Mouse (Mus musculus): ENCODE data around the gene Gata5.
A peak's percentile ranks its signal among the peaks of the same experiment; 100 is the strongest.

Gata5 gene

DNA sequence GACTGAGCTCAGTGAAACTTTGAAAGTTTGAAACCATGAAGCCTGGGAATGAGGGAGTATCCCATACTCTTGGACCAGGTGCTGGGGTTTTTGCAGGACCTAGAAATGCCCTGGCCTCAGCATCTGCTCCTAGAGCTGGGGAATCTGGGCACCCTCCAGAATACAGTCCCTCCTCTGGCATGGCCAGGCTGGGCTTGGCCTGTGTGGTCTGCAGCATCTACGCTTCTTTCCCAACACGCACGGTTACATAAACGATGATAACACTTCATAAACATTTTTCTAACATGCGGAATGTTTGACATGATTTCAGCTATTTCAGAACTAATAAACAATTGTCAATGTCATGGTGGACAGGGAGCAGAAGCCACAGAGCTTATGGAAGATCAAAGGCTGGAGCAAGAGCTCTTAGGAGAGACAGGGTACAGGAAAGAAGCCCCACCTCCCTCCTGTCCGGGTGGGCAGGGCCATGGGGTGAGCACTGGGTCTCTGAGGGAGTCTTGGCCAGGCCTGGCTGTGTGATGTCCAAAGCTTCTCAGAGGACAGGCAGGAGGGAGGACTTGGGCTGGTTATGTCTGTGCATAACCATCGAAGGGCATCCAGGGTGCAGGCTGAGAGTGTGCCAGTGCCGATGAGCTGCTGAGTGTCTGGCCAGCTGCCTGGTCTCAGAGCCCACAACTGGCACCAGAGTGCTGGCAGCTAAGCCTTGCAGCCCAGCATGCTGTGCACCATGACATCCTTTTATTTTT is 27.9 kb downstream of the Gata5 start:
- DNase-seq (ENCODE audit: low spot score) = no peak

DNA sequence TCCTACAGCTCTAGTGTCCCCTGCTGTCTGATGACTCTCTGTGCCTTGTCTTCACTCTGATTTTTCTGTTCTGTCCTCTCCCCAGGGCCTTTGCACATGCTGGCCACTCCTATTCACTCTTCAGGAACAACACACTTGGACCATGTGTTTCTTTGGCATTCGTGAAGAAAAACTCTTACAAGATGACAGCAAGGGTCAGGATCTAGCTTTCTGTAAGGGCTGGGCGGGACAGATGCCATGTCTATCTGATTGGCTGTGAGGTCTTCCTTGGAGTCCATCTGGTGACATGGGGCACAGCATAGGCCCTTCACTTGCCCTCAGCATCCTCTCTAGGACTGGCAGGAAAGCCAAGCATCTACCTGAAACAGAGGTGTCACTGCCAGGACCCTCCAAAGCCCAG is 28.5 kb downstream of the Gata5 start:
- no peak for DNase-seq (ENCODE audit: low spot score)

DNA sequence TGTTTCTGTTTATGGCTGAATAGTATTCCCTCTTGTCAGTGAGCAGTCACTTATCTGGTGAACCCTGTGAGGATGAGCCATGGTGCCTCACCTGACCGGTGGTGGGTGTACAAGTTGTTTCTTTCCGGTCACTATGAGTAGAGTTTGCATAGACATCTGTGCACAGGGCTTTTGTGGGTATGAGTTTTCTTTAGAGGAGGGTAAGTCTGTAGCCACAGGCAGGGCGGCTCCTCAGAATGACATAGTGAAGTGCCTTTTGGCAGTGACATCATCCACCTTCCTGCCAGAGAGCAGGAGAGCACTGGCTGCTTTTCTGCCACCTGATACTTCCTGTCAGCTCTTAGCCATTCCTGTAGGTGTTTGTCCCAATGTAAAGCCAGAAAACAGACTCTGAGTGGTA is 29.0 kb downstream of the Gata5 start:
- DNase-seq (ENCODE audit: low spot score) = no peak

DNA sequence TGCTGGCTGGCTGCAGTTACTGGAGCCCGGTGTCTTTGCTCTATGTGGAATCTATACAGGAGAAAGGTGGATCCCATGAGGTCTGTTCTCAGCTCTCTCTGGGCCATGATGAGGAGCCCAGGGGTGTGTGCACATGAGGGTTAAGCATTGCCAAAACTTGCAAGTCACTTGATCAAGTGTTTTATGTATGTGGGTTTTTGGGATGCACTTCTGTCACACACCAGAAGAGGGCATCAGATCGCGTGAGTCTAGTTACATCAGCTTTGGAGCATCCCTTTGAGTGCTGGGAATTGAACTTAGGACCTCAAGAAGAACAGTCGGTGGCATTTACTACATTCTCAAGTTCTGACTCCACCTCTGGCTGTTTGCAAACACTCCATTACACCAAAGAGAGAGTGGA is 29.9 kb downstream of the Gata5 start:
- no peak for DNase-seq (ENCODE audit: low spot score)

DNA sequence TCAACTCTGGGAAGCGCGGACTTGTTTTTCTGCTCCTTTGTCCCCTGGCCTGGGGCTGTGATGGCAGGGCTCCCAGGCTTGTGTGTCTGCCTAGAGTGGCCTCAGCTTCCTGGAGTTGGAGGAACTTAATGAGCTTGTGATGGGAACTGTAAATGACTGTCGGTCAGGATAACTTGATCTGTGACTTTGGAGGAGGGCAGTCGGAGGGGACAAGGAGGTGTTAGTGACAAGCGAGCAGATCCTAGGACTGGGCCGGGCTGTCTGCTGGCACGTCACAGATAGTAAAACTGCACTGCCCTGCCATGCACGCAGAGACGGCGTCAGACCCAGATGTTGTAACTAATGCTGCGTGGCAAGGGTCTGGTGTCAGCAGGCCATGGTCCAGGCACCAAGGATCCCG is 31.0 kb downstream of the Gata5 start:
- no peak for DNase-seq (ENCODE audit: low spot score)

DNA sequence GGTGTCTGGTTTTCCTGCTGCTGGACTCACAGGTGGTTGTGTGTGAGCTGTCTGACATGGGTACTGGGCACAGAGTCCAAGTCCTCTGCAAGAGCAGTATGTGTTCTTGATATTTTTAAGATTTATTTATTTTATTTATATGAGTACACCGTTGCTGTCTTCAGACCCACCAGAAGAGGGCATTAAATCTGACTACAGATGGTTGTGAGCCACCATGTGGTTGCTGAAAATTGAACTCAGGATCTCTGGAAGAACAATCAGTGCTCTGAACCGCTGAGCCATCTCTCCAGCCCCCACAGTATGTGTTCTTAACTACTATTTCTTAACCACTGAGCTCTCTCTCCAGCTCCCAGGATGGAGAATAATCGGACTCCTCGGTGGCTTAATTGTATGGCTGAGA is 32.3 kb downstream of the Gata5 start:
- no peak for DNase-seq (ENCODE audit: low spot score)

DNA sequence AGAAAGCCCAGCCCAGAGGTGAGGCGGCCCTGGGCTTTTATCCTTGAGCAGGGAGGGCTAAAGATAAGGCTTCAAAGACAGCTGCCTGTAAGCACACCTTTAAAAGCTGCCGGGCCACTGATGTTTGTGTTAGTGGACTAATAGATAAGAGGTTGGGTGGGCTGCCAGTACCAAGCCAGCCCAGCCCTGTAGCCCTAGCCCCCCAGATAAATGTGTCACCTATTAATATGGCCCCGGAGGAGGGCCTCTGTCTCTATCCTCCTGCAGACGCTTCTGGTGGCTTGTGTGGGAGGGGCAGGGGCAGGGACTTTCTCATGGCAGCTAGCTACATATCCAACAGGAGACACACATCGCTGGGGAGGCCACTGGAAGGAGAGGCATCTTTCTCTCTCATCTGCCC is 33.7 kb downstream of the Gata5 start:
- DNase-seq (ENCODE audit: low spot score) = no peak

DNA sequence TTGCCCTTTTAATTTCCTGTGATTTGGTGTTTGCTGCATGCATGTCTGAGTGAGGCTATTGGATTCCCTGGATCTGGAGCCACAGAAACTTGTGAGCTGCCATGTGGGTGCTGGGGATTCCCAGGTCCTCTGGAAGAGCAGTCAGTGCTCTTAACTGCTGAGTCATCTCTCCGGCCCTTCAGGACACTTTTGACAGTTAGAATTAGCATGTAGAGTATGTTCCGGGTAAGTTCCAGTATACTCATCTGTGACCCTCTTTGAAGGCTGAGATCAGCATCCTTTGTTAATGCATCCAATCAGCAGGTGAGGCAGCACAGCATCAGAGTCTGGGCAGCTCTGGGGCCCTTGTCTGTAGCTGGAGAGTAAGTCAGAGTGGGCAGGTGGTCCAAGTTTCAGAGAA is 34.2 kb downstream of the Gata5 start:
- DNase-seq (ENCODE audit: low spot score) = no peak

DNA sequence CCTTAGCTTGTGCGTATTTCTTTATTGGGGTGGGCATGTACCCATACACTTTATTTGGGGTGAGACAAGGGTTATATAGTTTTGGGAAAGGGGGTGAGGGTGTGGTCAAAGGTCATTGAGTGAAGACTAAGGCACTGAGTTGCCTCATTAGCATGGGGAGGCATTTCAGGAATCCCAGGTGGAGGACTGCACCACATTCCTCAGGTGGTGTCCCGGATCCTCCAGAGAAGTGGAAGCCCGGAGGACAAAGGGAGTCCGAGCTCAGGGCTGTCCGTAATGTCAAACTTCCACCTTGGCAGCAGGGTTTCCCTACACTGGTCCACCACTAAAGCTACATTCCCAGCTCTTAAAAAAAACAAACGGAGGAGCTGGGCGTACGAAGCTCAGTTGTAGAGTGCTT is 41.6 kb downstream of the Gata5 start:
- DNase-seq (ENCODE audit: low spot score) = no peak

DNA sequence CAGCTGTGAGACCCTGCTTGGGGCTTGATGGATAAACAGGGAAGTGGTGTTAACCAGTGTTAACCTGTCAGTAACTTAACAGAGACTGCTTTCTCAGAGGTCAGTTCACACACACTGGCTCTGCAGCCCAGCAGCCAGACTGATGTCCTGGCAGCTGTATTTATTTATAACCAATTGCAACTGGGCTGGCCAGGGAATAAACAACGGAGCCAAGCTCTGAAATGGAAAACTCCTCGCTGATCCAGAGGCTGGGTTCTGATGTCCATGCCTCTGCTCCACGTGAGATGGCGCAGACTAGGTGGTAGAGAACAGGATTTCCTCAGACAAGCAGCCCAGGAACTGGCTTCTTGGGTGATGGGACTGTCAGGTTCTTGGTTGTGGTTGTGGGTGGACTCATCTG is 42.5 kb downstream of the Gata5 start:
- no peak for DNase-seq (ENCODE audit: low spot score)

DNA sequence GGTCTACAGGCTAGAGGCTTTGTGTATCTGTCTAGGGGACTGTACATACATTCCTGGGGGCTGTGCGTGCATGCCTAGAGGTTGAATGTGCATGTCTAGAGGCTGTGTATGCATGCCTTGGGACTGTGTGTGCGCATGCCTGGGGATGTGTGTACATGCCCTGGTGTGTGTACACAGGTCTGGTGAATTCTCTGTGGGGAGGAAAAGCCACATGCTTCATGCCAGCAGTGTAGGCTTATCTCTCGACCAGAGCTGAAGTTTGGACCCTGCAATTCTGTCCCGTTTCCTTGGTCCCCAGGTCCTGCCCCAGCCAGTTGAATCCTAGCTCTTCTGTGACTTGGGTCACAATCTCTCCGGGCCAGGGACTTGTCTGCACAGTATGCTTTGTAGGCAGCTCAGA is 42.9 kb downstream of the Gata5 start:
- no peak for DNase-seq (ENCODE audit: low spot score)

DNA sequence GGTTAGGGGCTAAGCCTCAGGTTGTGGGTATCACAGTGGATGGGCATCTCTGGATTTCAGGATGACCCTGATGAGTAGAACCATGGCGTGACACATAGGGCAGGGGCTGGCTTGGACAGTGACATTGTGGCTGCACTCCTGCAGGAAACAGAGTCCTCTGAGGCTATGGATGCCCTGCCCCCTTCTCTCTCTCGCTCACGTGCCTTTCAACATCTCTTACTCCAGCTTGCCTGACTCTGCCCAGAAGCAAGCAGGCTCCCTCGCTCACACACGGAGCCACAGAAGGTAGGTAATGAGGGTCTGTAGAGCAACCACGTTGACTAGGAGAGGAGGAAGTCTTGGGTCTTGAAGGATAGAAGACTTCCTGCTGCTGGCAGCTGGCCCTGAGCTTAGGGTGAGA is 44.0 kb downstream of the Gata5 start:
- DNase-seq (ENCODE audit: low spot score) = no peak

DNA sequence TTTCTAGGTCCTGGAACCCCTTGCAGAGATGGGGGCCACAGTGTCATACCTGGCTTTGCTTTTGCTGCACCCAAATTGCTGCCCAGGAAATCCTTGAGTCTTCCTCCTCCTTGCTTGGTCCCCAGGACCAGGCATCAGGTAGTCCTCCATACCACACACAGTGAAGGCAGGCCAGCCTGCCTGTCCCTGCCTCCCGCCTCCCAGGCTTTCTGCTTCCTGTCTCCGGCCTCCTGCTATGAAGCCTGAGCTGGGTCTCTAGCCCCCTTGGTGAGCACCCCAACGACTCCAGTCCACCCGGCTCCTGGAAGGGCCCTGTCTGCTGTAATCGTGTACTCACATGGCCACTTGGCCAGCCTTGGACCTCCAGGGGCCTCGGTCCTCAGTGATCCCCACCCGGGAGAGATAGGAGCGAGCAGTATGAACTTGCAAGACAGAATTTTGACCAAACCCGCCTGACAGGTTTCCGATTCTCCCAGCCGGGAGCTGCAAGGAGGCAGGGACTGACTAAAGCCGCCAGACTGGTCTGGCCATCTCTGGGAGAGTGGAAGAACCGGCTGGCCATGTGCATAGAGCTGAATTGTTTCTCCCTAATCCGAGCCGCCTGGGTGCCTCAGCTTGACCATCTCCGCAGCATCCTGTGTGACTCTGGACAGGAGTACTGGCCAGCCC is 44.9 kb downstream of the Gata5 start, which contains the start of gene Rbbp8nl:
Rbbp8nl (minus strand) TSS at position 440 of the 669 bp plus-strand sequence.
- peak; percentile 38 for DNase-seq (ENCODE audit: low spot score)

DNA sequence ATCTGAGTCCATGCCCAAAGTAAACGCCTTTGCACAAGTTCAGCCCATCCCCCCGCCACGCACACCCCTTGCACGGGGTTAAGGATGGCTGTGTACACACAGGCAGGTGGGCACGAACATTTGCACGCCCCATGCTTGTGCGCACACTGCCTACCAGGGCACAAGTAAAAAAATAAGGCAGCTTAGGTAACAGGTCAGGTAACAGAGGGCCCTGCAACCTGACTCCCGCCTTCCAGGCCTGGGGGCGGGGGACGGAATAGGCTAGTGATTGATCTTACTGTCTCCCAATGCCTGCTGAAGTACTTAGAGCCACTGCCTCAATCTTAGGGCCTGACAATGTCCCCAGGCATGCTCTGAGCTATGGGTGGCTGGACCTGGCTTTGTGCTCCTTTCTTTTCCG is 45.5 kb downstream of the Gata5 start:
- DNase-seq (ENCODE audit: low spot score) = no peak

DNA sequence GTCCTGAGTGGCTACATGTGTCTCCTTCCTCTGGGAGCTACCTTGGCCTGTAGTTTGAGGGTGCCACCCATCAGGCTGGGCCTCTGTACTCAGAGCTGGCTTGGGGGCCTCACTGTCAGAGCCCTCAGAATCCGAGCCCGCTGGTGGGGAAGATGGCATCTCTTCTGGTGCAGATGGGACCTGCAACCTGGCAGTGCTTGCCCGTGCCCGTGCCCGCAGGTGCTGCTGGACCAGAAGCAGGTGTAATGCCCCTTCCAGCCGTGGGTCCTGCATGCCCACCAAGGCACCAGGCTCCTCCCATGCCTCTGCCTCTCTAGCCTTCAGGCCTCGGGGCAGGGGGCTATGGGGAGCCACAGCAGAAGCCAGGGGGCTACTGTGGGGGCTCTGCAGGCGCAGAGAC is 55.2 kb downstream of the Gata5 start:
- no peak for DNase-seq (ENCODE audit: low spot score)

DNA sequence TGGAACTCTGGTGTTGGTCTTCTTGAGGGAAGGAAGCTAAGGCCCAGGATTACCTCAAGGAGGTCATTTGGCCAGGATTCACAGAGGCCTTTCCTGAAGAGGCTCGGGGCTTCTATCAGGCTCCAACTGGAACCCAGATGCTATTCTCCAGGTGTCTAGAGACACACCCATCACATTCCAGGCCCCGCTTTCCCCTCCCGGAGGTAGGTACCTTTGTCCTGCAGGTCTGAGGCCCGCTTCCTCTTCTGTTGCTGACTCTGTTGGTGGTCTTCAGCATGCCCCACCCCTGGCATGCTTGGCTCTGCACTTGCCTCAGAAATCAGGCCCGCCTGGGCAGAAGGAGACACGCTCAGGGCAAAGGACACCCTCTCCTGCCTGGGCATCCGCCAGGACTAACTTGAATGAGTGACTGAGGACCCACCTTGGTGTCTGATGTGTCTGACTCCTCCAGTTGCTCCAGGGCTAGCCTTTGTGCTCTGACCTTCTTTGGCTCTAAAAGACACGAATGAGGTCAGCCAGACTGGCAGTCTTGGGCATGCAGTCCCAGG is 56.7 kb downstream of the Gata5 start:
- no peak for DNase-seq (ENCODE audit: low spot score)

DNA sequence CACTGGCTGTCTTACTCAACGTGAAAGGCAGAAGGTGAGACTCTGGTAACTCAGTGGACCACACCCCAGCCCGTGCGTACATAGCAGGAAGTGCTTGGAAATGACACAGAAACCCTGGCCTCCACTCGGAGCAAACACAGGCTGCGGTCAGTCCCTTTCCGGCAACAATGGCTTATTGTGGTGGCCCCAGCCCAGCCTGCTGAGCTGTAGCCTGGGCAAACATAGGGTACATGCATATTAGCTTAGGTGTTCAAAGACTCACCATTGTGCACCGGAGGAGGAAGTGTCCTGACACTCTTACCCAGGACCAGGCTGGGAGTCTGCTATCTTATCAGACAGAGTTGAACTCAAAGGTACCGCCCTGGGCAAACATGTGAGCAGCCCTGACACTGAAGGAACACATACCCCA is 57.6 kb downstream of the Gata5 start:
- no peak for DNase-seq (ENCODE audit: low spot score)

DNA sequence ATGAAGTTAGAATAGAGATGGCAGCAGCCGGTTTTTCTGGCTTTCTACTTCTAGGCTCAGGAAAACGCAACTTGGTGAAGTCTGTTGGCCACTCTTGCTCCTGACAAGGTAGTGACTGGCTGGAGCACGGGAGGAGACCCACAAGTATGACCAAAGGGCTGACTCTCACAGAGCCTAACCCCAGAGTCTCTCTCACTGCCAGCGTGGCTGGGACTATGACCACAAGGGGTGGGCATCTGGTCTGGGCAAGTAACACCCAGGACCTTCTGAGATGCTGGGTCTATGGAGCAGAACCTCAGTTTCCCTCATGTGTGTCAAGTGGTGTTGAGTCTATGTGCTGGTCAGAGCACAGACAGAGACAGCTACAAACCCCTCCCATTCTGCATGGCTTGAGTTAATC is 58.1 kb downstream of the Gata5 start:
- DNase-seq (ENCODE audit: low spot score) = no peak

DNA sequence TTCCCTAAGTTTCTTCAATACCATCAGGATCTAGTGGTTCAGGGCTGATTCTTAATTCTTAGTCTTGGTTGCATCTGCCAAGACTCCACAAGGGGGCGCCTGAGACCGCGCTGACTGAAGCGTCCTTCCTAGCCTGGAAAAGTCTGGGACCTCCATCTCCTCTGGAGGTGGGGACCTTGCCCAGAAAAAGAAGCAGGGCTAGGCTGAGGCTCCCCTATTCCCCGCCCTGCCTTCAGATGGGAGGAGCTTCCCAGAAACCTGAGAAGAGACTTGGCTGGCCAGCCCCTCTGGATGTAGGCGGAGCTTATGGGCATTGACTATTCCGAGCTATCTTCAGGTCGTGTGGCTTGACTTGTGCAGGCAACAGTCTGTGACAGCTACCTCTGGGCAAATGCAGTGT is 58.7 kb downstream of the Gata5 start:
- DNase-seq (ENCODE audit: low spot score) = peak; percentile 69
